Mouse (Mus musculus): Measurements from ENCODE around the gene Cabp1.
"Not testable (repeated sequence)": the region's sequence is repeated elsewhere in the genome, so short reads cannot be mapped to it uniquely, and the experiment has no call there.

Gene Cabp1

DNA sequence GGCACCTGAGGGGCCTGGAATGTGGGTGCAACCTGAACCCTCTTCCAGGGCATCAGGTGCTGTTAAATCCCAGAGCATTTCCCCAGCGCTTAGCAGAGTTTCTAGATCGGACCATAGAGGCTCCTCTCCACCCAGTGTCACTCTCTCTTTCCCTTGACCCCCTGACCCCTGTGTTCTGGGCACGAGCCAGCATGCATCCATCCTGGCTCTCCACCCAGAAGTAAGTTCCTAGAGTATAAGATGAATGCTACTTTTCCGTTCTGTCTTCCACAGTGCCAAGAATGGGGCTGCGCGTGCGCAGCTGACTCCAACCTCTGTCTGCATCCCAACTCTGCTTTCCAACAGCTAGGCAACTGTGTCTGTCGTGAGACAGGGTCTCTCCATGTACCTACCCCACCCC is 24.0 kb downstream of the Cabp1 start:
- no peak for DNase-seq (ENCODE audit: low spot score)

DNA sequence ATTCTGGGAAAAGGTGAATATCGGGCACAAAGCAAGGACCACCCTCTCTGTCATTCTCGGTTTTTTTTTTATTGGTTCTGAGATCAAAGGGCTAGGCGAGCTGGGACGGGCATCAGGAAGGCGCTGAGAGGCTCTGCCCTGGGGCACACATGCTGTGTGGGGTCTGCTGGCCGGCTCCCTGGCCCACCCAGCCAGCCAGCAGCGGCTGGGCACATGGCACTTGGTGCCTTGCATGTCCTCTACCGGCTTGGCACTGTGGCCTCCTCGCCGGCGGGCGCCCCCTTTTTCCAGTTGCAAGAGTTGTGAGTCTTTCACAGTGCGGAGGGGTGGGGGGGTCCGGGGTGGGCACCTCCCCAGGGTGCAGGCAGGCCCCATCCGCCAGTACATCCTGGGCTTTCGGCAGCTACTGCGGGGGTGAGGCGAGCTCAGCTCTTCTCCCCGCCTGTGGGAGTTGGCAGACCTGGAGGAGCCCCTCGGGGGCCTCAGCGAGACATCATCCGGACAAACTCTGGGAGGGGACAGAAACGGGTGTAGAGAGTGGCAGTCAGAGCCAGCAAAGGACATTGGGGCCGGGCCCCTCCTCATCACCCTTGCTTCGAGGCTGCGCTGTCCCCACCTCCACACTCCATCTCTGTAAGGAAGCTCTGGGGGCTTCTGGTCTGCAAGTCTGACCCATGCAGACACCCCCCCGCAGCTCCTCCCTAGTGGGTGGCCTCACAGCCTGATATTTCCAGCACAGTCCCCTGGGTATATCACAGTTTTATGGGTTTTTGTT is 25.4 kb downstream of the Cabp1 start:
- no peak for DNase-seq (ENCODE audit: low spot score)

DNA sequence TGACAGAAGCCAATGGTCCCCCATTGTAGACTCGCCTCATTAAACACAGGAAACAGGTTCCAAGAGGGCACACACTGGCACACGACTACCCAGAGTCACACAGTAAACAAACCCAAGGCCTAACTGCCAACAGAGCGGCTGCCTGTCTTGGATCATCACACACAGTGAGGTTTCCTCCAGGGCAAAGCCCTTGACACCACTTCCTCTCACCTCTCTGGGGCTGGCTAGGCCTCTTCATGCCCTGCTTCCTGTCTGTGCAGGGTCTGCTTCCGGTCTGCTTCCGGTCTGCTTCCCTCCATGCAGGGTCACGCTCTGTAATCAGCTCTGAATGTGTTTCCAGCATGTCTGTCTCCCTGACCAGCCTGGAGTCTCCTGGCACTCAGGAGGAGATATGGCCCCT is 26.8 kb downstream of the Cabp1 start:
- no peak for DNase-seq (ENCODE audit: low spot score)

- DNase-seq (ENCODE audit: low spot score), result no peak
Observed at GRCm38 (mm10) chr5:115166815-115167194, 27.4 kb downstream of the Cabp1 start.

DNA sequence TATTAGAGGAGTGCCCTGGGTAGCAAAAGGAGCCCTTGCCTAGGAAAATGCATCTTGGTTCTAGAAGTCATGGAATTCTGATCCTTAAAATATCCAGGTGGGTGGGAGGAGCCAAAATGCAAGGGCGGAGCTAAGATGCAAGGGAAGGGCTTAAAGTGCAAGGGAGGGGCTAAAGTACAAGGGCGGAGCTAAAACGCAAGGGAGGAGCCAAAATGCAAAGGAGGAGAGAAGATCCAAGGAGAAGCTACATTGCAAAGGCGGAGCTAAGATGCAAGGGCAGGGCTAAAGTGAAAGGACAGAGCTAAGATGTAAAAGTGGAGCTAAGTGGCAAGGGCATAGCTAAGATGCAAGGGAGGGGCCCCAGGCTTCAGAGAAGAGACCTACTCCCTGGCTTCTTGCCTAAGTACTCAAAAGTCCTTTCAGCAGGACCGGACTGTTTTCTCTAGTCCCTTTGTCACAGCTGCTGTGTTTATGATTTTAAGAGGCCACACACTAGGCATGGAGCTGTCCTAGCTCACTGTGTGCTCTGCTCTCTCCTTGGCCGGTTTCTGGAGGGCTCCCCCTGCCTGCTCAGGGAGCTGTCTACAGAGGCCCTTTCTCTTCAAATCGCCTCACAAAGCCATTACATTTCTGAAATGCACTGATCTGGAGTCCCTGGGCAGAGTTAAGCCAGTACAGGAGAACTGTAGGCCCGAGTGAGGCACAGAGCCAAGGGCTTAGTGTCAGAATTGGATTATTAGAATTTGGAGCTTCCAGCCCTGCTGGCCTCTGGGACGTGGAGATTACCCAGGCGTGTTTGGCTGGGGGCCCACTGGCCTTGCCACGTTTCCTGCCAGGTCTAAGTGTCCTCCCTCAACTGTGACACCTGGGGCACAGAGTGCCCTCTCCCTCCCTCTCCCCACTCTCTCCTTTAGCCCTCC is 28.0 kb downstream of the Cabp1 start:
- no peak for DNase-seq (ENCODE audit: low spot score)

GRCm38 (mm10) chr5:115165351-115165750 is 28.8 kb downstream of the Cabp1 start:
- DNase-seq (ENCODE audit: low spot score), result no peak

GRCm38 (mm10) chr5:115164446-115164845 is 29.7 kb downstream of the Cabp1 start:
- not testable (repeated sequence) for DNase-seq (ENCODE audit: low spot score)

DNA sequence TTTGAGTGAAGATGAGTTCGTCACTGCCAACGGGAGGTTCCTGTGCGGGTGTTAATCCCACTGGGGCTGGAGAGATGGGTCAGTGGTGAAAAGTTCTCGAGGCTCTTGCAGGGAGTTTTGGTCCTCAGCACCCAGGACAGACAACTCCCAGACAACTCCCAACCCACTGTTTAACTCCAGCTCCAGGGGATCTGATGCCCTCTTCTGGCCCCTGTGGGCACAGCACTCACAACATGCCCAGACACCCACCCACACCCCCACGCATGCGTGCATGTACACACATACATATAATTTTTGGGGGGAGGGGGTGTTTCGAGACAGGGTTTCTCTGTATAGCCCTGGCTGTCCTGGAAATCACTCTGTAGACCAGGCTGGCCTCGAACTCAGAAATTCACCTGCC is 30.6 kb downstream of the Cabp1 start:
- peak; percentile 58 for DNase-seq (ENCODE audit: low spot score)

DNA sequence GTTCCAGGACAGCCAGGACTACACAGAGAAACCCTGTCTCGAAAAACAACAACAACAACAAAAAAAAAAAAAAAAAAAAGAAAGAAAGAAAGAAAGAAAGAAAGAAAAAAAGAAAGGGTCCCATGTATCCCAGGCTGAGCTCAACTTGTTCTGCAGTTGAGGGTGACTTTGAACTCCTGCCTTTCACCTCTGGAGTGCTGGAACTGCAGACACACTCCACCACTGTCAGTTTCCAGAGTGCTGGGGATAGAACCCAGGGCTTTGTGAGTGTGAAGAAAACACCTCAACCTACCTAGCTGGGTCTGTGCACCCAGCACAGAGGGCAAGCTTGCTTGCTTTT is 32.3 kb downstream of the Cabp1 start:
- not testable (repeated sequence) for DNase-seq (ENCODE audit: low spot score)

- DNase-seq (ENCODE audit: low spot score), result no peak
Observed at GRCm38 (mm10) chr5:115161064-115161939, 32.9 kb downstream of the Cabp1 start.

DNA sequence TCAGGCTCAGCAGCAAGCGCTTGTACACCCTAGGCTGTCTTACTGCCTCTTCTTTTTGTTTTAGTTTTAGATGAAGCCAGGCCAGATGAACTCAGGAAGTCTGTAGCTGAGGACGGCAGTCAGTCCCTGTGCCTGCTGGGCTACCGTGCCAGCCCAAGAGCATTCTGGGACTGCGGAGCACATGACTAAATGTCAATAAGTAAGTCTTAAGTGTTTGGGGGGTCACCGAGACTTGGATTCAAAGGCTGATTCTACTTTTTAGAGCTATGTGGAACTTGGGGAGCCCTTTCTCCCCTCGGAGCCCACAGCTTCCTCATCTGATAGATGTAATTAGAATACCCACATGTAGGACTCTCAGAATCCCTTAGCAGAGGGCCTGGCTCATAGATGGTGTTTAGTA is 33.5 kb downstream of the Cabp1 start:
- no peak for DNase-seq (ENCODE audit: low spot score)

DNA sequence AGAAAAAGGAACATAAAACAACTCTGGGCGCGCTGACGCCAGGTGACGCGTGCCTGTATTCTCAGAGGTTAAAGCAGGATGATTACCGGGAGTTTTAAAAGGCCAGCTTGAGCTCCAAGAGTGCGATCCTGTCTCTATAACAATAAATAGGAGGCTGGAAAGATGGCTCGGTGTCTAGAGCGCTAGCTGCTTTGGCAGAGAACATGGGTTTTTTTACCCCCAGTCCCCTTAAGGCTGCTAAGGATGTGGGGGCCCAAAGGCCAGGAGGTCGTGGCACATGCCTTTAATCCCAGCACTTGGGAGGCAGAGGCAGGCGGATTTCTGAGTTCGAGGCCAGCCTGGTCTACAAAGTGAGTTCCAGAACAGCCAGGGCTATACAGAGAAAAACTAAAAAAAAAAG is 35.0 kb downstream of the Cabp1 start:
- no peak for DNase-seq (ENCODE audit: low spot score)

DNA sequence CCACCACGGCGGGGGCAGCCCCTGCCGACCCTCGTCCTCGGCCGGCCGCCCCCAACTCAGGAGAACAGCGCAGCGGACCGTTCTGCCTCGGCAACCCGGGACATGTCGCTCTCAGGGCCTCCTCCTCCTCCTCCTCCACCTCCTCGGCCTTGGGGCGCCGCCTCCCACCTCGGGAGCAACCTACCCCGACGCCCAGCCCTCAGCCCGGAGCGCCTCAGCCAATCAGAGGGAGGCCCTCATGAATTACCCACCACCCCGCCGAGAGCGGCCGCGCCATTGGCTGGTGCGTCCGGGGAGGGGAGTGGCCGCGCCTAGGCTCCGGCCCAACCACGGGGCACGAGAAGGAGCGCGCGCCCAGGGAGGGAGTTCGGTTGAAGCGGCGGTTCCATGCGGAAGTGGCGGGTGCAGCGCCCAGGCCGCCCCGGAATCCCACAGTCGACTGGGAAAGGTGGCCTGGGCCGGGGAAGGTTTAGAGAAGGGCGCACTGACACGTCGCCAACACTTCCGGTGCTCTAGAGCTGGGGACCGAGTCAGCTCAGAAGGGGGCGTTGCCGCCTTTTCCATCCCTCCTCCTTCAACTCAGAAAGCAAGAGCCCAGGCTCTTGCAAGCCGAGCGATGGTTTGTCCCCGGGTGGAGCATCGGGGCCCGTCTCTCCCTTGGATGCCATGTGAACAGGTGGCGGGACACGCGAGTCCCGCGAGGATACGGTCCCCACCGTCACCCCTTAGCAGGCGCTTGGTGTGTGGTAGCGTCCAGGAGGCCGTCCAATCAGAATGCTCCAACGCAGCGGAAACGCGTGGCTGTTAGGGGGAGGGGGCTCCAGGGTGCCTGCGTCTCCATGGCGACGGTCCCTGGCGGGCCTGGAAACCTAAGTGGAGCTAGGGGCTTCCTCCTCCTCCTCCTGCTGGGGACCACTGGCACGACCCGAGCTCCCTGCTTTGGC is 35.9 kb downstream of the Cabp1 start, which contains the start of gene Mlec:
Mlec (minus strand) TSS at position 140 of the 944 bp plus-strand sequence.
- peak; percentile 97 for DNase-seq (ENCODE audit: low spot score)

DNA sequence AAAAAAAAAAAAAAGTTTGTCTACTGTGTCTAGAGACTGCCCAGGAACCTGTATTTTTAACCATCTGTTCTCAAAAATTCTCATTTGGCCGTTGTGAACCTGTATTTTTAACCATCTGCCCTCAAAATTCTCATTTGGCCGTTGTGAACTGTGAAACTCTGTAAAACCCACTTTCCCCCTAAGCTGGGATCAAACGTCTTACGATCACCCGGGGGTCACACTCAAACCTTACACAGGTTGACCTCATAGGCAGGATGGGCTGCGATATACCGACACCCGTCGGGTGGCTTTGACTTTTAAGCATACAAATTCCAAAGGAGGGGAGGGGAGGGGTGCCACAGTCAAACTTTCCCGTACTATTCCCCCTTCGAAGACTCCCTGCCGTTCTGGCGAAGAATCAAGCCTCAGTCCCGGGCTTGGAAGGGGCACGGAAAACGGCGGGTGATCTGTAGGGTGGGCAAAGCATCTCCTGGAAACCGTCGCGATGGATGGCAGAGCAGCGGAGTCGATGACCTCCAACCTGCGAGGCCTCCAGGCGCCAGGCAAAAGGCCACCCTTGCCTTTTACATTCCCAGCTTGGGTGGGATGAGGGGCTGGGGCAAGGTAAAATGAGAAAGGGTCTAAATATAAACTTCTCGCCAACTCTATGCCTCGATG is 37.1 kb downstream of the Cabp1 start:
- no peak for DNase-seq (ENCODE audit: low spot score)

- no peak for DNase-seq (ENCODE audit: low spot score)
Observed at GRCm38 (mm10) chr5:115156401-115156800, 37.8 kb downstream of the Cabp1 start.

DNA sequence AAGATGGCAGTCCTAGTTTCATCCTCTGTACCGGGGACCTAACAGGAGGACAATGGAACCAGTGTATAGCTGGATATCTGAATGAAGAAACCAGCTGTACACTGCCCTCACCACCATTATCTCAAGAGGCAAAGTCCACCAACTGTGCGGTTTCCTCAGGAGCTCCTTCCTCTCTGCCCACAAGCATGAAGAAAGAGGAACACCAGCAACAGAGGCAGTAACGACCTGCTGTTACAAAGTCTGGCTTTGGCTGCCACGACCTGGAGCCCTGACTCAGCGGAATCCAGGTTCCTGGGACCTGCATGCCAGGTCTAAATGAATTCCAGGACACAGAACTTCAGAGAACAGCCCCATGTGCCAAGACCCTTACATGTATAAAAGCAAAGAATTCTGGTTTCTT is 38.4 kb downstream of the Cabp1 start:
- no peak for DNase-seq (ENCODE audit: low spot score)

GRCm38 (mm10) chr5:115155156-115155631 is 39.0 kb downstream of the Cabp1 start:
- no peak for DNase-seq (ENCODE audit: low spot score)

DNA sequence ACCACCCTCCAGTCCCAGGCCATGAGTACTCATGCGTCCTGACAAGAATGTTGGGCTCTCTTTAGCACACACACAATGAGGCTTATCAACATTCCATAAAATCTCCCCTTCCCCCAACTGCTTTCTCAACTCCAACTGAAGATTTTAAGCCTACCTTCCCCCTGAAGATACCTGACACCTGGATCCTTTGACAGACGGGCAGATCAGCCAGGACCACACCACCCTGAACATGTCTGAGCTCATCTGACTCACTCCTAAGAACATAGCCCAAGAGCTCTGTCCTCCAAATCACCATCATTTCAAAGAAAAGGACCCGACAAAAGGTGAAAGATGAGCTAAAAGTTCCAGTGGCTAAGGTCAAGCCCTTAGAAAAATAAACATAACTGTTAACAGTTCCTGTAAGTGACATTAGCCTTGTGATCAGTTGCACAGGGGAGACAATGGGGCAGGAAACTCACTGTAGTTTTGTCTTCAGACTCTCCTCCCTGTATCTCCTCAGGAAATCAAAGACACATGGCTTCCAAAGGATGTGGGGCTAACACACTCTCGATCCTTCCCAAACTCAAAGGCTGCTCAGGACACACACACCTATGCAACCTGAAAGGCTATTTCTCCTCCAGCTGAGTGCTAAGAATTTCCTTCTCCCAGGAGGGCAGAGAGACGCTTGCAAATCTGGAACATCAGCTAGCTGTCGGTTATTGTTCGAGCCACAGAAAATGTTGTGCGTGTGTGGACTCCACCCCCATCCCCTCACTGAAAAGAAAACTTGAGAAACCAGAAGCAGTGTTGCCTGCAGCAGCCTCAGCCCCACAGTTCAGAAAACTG is 41.8 kb downstream of the Cabp1 start:
- DNase-seq (ENCODE audit: low spot score), result no peak

DNA sequence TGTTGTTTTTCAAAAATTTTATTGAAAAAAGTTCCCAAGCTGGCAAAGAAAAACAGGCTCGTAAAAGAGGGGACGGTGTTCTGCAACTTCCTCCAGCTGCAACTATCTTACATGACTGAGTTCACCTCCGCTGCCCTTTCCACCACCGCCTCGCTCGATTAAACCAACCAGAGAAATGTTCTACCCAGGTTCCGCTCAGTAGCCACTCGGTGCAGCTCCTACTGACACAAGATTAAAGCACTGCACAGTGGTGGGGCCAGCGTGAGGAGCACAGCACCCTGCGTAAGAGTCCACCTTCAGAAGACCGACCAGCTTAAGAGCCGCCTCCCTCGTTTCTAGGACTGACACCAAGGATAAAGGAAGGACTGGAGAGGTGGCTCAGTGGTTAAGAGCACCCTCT is 42.7 kb downstream of the Cabp1 start:
- no peak for DNase-seq (ENCODE audit: low spot score)

DNA sequence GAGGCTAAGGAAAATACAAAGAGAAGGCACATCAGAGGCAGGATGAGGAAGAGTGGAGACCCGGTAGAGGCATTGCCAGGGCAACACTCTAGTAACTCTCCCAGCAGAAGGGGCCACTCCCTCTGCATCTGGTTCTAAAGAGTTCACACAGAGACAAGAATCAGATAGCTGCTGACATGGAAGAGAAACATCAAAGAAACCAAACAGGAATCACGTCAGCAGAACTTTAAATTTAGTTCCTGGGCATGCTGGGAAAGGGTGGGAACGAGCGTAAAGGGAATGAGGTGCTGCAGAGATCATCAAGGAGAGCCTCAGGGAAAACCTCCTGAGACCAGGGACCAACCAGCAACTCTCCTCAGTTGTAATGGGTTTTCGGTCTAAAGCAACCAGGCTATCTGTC is 43.2 kb downstream of the Cabp1 start:
- no peak for DNase-seq (ENCODE audit: low spot score)

All from ovary, postnatal 14 days (tissue).